Mouse (Mus musculus): ENCODE results near the gene Notch1. TPM values are rescaled to one million over a fixed set of nuclear protein-coding genes. Genes with fewer than 3 reads are reported as not detected.

Gene Notch1
- total RNA-seq (2021) = 10 to 100 TPM; 31.4 to 38.0 TPM

GRCm38 (mm10) chr2:26516275-26516674, at the start of gene Notch1:
Gene Notch1, minus strand, starts transcription at chr2:26516663.
- no peak for DNase-seq (ENCODE audit: extremely low spot score in 1 of 2, low spot score in 1 of 2)

GRCm38 (mm10) chr2:26566221-26566620, 49.8 kb upstream of the Notch1 start:
- DNase-seq (ENCODE audit: extremely low spot score in 1 of 2, low spot score in 1 of 2) = no peak

- DNase-seq (ENCODE audit: extremely low spot score in 1 of 2, low spot score in 1 of 2) = no peak
Measured at GRCm38 (mm10) chr2:26561351-26562016, 45.0 kb upstream of the Notch1 start.

- DNase-seq (ENCODE audit: extremely low spot score in 1 of 2, low spot score in 1 of 2) = no peak
Measured at GRCm38 (mm10) chr2:26560506-26560905, 44.0 kb upstream of the Notch1 start.

- no peak for DNase-seq (ENCODE audit: extremely low spot score in 1 of 2, low spot score in 1 of 2)
Measured at GRCm38 (mm10) chr2:26556535-26556993, 40.1 kb upstream of the Notch1 start.

GRCm38 (mm10) chr2:26555076-26555475, 38.6 kb upstream of the Notch1 start:
- DNase-seq (ENCODE audit: extremely low spot score in 1 of 2, low spot score in 1 of 2) = peak in 1 of 2 experiments; percentile 59

GRCm38 (mm10) chr2:26553904-26554303, 37.4 kb upstream of the Notch1 start:
- no peak for DNase-seq (ENCODE audit: extremely low spot score in 1 of 2, low spot score in 1 of 2)

- DNase-seq (ENCODE audit: extremely low spot score in 1 of 2, low spot score in 1 of 2) = no peak
Measured at GRCm38 (mm10) chr2:26552066-26552465, 35.6 kb upstream of the Notch1 start.

GRCm38 (mm10) chr2:26551446-26551845, 35.0 kb upstream of the Notch1 start:
- DNase-seq (ENCODE audit: extremely low spot score in 1 of 2, low spot score in 1 of 2) = no peak

- DNase-seq (ENCODE audit: extremely low spot score in 1 of 2, low spot score in 1 of 2) = no peak
Measured at GRCm38 (mm10) chr2:26550777-26551176, 34.3 kb upstream of the Notch1 start.

GRCm38 (mm10) chr2:26550205-26550604, 33.7 kb upstream of the Notch1 start:
- no peak for DNase-seq (ENCODE audit: extremely low spot score in 1 of 2, low spot score in 1 of 2)

- DNase-seq (ENCODE audit: extremely low spot score in 1 of 2, low spot score in 1 of 2) = no peak
Measured at GRCm38 (mm10) chr2:26549801-26550200, 33.3 kb upstream of the Notch1 start.

GRCm38 (mm10) chr2:26547481-26547880, 31.0 kb upstream of the Notch1 start:
- no peak for DNase-seq (ENCODE audit: extremely low spot score in 1 of 2, low spot score in 1 of 2)

GRCm38 (mm10) chr2:26544265-26544664, 27.8 kb upstream of the Notch1 start:
- DNase-seq (ENCODE audit: extremely low spot score in 1 of 2, low spot score in 1 of 2) = no peak

- no peak for DNase-seq (ENCODE audit: extremely low spot score in 1 of 2, low spot score in 1 of 2)
Measured at GRCm38 (mm10) chr2:26543768-26544167, 27.3 kb upstream of the Notch1 start.

- no peak for DNase-seq (ENCODE audit: extremely low spot score in 1 of 2, low spot score in 1 of 2)
Measured at GRCm38 (mm10) chr2:26543155-26543554, 26.7 kb upstream of the Notch1 start.

GRCm38 (mm10) chr2:26541258-26541910, 24.9 kb upstream of the Notch1 start:
- DNase-seq (ENCODE audit: extremely low spot score in 1 of 2, low spot score in 1 of 2) = no peak

GRCm38 (mm10) chr2:26540721-26541120, 24.3 kb upstream of the Notch1 start:
- no peak for DNase-seq (ENCODE audit: extremely low spot score in 1 of 2, low spot score in 1 of 2)

- no peak for DNase-seq (ENCODE audit: extremely low spot score in 1 of 2, low spot score in 1 of 2)
Measured at GRCm38 (mm10) chr2:26539516-26539915, 23.1 kb upstream of the Notch1 start.

GRCm38 (mm10) chr2:26535517-26536045, 19.1 kb upstream of the Notch1 start:
- no peak for DNase-seq (ENCODE audit: extremely low spot score in 1 of 2, low spot score in 1 of 2)

- no peak for DNase-seq (ENCODE audit: extremely low spot score in 1 of 2, low spot score in 1 of 2)
Measured at GRCm38 (mm10) chr2:26534616-26535015, 18.2 kb upstream of the Notch1 start.

GRCm38 (mm10) chr2:26534161-26534560, 17.7 kb upstream of the Notch1 start:
- no peak for DNase-seq (ENCODE audit: extremely low spot score in 1 of 2, low spot score in 1 of 2)
